Mouse (Mus musculus) heart, adult 2 months (tissue): ENCODE data around the gene Lonrf3. TPM values are rescaled to one million over a fixed set of nuclear protein-coding genes. Genes with fewer than 3 reads are reported as not detected.
A peak's percentile ranks its signal among the peaks of the same experiment; 100 is the strongest.

ENCODE experiments used
- DNase-seq, 2 experiments: peaks; one replicate each; pipeline ENCODE4 v3.0.0; 2021
- H3K27ac ChIP-seq: fragments of 200-600 bp; 2 replicates; pipeline ENCODE4 v1.8.1; 2022
- H3K27me3 ChIP-seq: fragments of 200-500 bp; 2 replicates; pipeline ENCODE4 v1.6.1; 2012; ENCODE audit warnings: mild to moderate bottlenecking, low read length, inconsistent platforms, mixed read lengths; ENCODE audit not compliant: control insufficient read depth, insufficient read depth
- H3K36me3 ChIP-seq: fragments of 200-500 bp; 2 replicates; pipeline ENCODE4 v1.6.1; 2012; ENCODE audit warnings: low read length, inconsistent platforms; ENCODE audit not compliant: control insufficient read depth, insufficient read depth
- H3K4me1 ChIP-seq: fragments of 200-500 bp; 2 replicates; pipeline ENCODE4 v1.6.1; 2011; ENCODE audit warnings: low read length; ENCODE audit not compliant: control insufficient read depth, insufficient read depth
- H3K4me3 ChIP-seq: fragments of 200-600 bp; 2 replicates; pipeline ENCODE4 v1.8.1; 2022
- H3K79me2 ChIP-seq: fragments of 200-500 bp; replicated peaks from 2 replicates; pipeline ENCODE4 v1.6.1; 2012; ENCODE audit warnings: mild to moderate bottlenecking, inconsistent platforms, low read length, moderate library complexity, mixed read lengths; ENCODE audit not compliant: control insufficient read depth, insufficient read depth
- H3K9ac ChIP-seq: fragments of 200-500 bp; 2 replicates; pipeline ENCODE4 v1.6.1; 2012; ENCODE audit warnings: low read depth, mild to moderate bottlenecking, control low read depth, inconsistent platforms, low read length, mixed read lengths
- CTCF ChIP-seq: fragments of 200-600 bp; IDR thresholded peaks from 2 replicates; pipeline ENCODE4 v1.8.1; 2022; ENCODE audit warnings: antibody characterized with exemption, mild to moderate bottlenecking, moderate library complexity
- EP300 ChIP-seq: fragments of 200-500 bp; IDR thresholded peaks from 2 replicates; pipeline ENCODE4 v1.6.1; 2011; ENCODE audit warnings: low read depth, low read length, control low read depth; ENCODE audit not compliant: insufficient read depth
- POLR2A ChIP-seq: fragments of 200-500 bp; IDR thresholded peaks from 2 replicates; pipeline ENCODE4 v1.6.1; 2011; ENCODE audit warnings: mild to moderate bottlenecking, low read depth, low read length, control low read depth; ENCODE audit not compliant: insufficient read depth
- WGBS: fragments of 180-500 bp; shearing (Covaris S2); methylation state at CpG from one replicate; pipeline ENCODE4 v1.1.7; 2018; 5-methylcytosine and 5-hydroxymethylcytosine counted together
- intact Hi-C: fragments of 180-260 bp; cut with DNase I; formaldehyde crosslinking; loops from one replicate; pipeline ENCODE4 v1.15.1; 2025
- microRNA-seq, 2 experiments: library from miRNA; unstranded; fragments of <30 nt; microRNA quantifications; one replicate each; pipeline ENCODE4 v1.2.0; 2021
- polyA plus RNA-seq: library from polyadenylated mRNA; depleted of rRNA; stranded (reverse); fragments of >200 nt; gene quantifications from 2 replicates; pipeline ENCODE4 v1.2.3, GENCODE M21; 2012; rRNA removed
- total RNA-seq, 2 experiments: library from RNA; stranded (reverse); gene quantifications; 2 replicates each; pipeline ENCODE4 v1.2.3; 2021

Lonrf3 gene
- total and polyA plus RNA-seq, 3 experiments: 0.20 to 1.0 (median 0.77) TPM

DNA sequence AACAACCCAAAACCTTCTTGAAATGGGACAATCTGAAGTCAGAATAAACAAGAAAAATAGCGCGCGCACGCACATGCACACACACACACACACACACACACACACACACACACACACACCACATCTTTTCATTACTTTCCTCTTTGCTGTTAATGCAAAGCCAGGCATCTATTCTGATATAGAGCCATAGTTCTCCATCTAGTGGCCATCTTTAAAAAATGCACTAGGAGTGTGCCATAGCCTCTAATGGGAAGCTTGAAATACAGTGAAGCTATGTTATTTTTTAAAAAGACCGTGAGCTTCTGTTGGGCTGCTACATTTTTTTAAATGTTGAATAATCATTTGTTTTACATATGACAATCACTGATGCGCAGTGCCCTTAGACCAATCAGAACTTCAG lies 65.1 kb downstream of the Lonrf3 start:
- H3K4me1 ChIP-seq: no peaks in the 10 kb centered on the region
- H3K27ac ChIP-seq: no peak overlapping the region
- H3K4me3 ChIP-seq: no peak overlapping the region
- 45% methylated on average over 6 of the region's 6 CpGs for WGBS
- no peaks in the 10 kb centered on the region for H3K79me2 ChIP-seq
- H3K36me3 ChIP-seq: no peaks in the 10 kb centered on the region
- TF ChIP-seq POLR2A (no peak), CTCF (peak; percentile 62), EP300 (no peak)
- intact Hi-C loops: loop anchor here (2.0 kb wide), 1 partner anchor 168 kb away; no protein-coding TSS in a partner anchor
- no peak overlapping the region for H3K9ac ChIP-seq
- DNase-seq: no peak
- no peaks in the 10 kb centered on the region for H3K27me3 ChIP-seq

- Histone ChIP-seq H3K27me3 (no peaks in the 10 kb centered on the region), H3K4me3 (no peak within 1 kb of the TSS), H3K79me2 (no peaks in the 10 kb centered on the region), H3K9ac (no peak within 1 kb of the TSS), H3K27ac (no peak within 1 kb of the TSS), H3K4me1 (no peaks in the 10 kb centered on the region), H3K36me3 (no peaks in the 10 kb centered on the region)
- 88% methylated on average over 13 of the region's 13 CpGs for WGBS
- intact Hi-C loops: no loop called here
- DNase-seq: no peak
- TF ChIP-seq EP300: no peak
- no peak for TF ChIP-seq POLR2A
- TF ChIP-seq CTCF: no peak
Measured at GRCm38 (mm10) chrX:36400980-36401379, 72.8 kb downstream of the Lonrf3 start, which contains the start of gene Gm6268. TSS of gene Gm6268 (plus strand) at chrX:36401280.

DNA sequence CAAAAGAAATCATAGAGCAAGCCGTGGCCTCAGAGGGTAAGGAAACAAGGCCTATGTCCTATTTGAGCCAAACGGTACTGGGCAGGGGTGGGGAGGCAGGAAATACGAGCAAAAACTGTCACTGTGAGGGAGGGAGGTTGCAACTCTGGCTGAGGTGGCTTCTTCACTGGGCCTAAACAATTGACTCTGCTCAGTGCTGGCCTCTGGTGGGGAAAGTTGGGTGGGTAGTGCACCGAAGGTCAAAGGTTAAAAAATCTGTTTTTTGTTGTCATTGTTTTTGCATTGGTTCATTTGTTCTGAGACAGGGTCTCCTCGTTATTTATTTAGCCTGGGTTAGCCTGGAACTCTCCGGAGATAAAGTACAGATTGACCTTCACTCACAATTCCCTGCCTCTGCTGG lies 74.2 kb downstream of the Lonrf3 start:
- H3K27ac ChIP-seq: no peak overlapping the region
- intact Hi-C loops: no loop called here
- no peak overlapping the region for H3K9ac ChIP-seq
- TF ChIP-seq CTCF (peak; percentile 46), POLR2A (no peak)
- 50% methylated on average over 6 of the region's 6 CpGs for WGBS
- H3K27me3 ChIP-seq: no peaks in the 10 kb centered on the region
- H3K36me3 ChIP-seq: no peaks in the 10 kb centered on the region
- H3K4me3 ChIP-seq: no peak overlapping the region
- no peaks in the 10 kb centered on the region for H3K4me1 ChIP-seq
- no peaks in the 10 kb centered on the region for H3K79me2 ChIP-seq
- no peak for DNase-seq

Small RNAs within 50 kb of the gene (microRNA-seq; reads per million reads assigned to microRNA genes)
- gene Gm44485: 0 reads per million in 2 experiments

Other genes with a start within 250 kb of the Lonrf3 start
- gene Il13ra1, start 216.2 kb upstream of the Lonrf3 start, total RNA-seq: 10 to 100 TPM; 25.2 to 30.9 TPM
- 10.6 and 18.2 TPM in 2 replicates for gene Il13ra1, start 216.2 kb upstream of the Lonrf3 start, polyA plus RNA-seq
- under 1 TPM in 1 of 2 experiments, not detected in 1; 0.13 TPM for gene Zcchc12, start 132.4 kb upstream of the Lonrf3 start, total RNA-seq
- gene Zcchc12, start 132.4 kb upstream of the Lonrf3 start, polyA plus RNA-seq: 0.15 and 0.16 TPM in 2 replicates
- gene Gm6268, start 72.9 kb downstream of the Lonrf3 start, total RNA-seq: not detected
- gene Gm6268, start 72.9 kb downstream of the Lonrf3 start, polyA plus RNA-seq: not detected in 2 replicates
- not detected for gene Gm14569, start 163.5 kb downstream of the Lonrf3 start, total RNA-seq
- not detected in 2 replicates for gene Gm14569, start 163.5 kb downstream of the Lonrf3 start, polyA plus RNA-seq